In genomic region chr1:179236217-179236840, GRCm38 (mm10) we compare ENCODE assay signal across 20 mouse cellular contexts.
DNase-seq lines count a peak whose midpoint lies in the region; ATAC-seq and TF ChIP-seq lines count a peak whose summit lies in the region.
"Had no signal": no experiment of that assay in that cellular context is flagged by ENCODE, and none has a peak within 500 bp of the region (broad histone marks: within the 10 kb centered on the region; RNA-seq: fewer than 3 reads in every experiment).

No protein-coding gene starts in this region.

- TF ChIP-seq CTCF in forebrain, postnatal 0 days (IDR thresholded peaks at IDR 0.05; ENCODE audit: low read depth), result no peak

- H3K9me3 ChIP-seq in kidney, embryonic 15.5 days (replicated peaks), result no peaks in the 10 kb centered on the region
- no peaks in the 10 kb centered on the region for H3K9me3 ChIP-seq in intestine, embryonic 16.5 days (ENCODE audit: control insufficient read depth, low read length)
- H3K9me3 ChIP-seq in liver, embryonic 13.5 days (replicated peaks), result no peaks in the 10 kb centered on the region
- no peaks in the 10 kb centered on the region for H3K9me3 ChIP-seq in stomach, embryonic 15.5 days
- H3K9me3 ChIP-seq in forebrain, postnatal 0 days (ENCODE audit: low read length), result no peaks in the 10 kb centered on the region
- H3K9me3 ChIP-seq: forebrain, embryonic 10.5 days; heart, embryonic 15.5 days; hindbrain, embryonic 15.5 days; midbrain, embryonic 10.5 days had no signal

- H3K36me3 ChIP-seq in kidney, embryonic 15.5 days, result no peaks in the 10 kb centered on the region
- H3K36me3 ChIP-seq in intestine, embryonic 16.5 days (ENCODE audit: control insufficient read depth, insufficient read depth, low read length), result no peaks in the 10 kb centered on the region
- H3K36me3 ChIP-seq in liver, embryonic 13.5 days, result no peaks in the 10 kb centered on the region
- H3K36me3 ChIP-seq in stomach, embryonic 15.5 days, result no peaks in the 10 kb centered on the region
- no peaks in the 10 kb centered on the region for H3K36me3 ChIP-seq in forebrain, postnatal 0 days (ENCODE audit: insufficient read depth)
- H3K36me3 ChIP-seq: forebrain, embryonic 10.5 days; heart, embryonic 15.5 days; hindbrain, embryonic 15.5 days; midbrain, embryonic 10.5 days had no signal

- H3K9ac ChIP-seq in kidney, embryonic 15.5 days, result no peak overlapping the region
- H3K9ac ChIP-seq in intestine, embryonic 16.5 days (ENCODE audit: low read depth, low read length), result no peak overlapping the region
- no peak overlapping the region for H3K9ac ChIP-seq in liver, embryonic 13.5 days
- no peak overlapping the region for H3K9ac ChIP-seq in stomach, embryonic 15.5 days
- no peak overlapping the region for H3K9ac ChIP-seq in forebrain, postnatal 0 days
- H3K9ac ChIP-seq: heart, embryonic 15.5 days; hindbrain, embryonic 15.5 days had no signal

- peaks cover 33% of the 10 kb centered on the region for H3K4me1 ChIP-seq in kidney, embryonic 15.5 days
- no peaks in the 10 kb centered on the region for H3K4me1 ChIP-seq in intestine, embryonic 16.5 days (ENCODE audit: control insufficient read depth, insufficient read depth, low read length)
- H3K4me1 ChIP-seq in liver, embryonic 13.5 days (replicated peaks), result no peaks in the 10 kb centered on the region
- no peaks in the 10 kb centered on the region for H3K4me1 ChIP-seq in stomach, embryonic 15.5 days
- no peaks in the 10 kb centered on the region for H3K4me1 ChIP-seq in forebrain, postnatal 0 days (ENCODE audit: insufficient read depth)

- H3K4me2 ChIP-seq in kidney, embryonic 15.5 days, result no peak overlapping the region
- no peak overlapping the region for H3K4me2 ChIP-seq in intestine, embryonic 16.5 days (ENCODE audit: low read depth, low read length)
- H3K4me2 ChIP-seq in liver, embryonic 13.5 days, result no peak overlapping the region
- H3K4me2 ChIP-seq in stomach, embryonic 15.5 days, result no peak overlapping the region
- no peak overlapping the region for H3K4me2 ChIP-seq in forebrain, postnatal 0 days (ENCODE audit: low read depth)
- H3K4me2 ChIP-seq: heart, embryonic 15.5 days; hindbrain, embryonic 15.5 days had no signal

- no peak overlapping the region for H3K4me3 ChIP-seq in kidney, embryonic 15.5 days (replicated peaks)
- H3K4me3 ChIP-seq in intestine, embryonic 16.5 days (ENCODE audit: low read length), result no peak overlapping the region
- H3K4me3 ChIP-seq in liver, embryonic 13.5 days (replicated peaks), result no peak overlapping the region
- no peak overlapping the region for H3K4me3 ChIP-seq in stomach, embryonic 15.5 days (replicated peaks)
- no peak overlapping the region for H3K4me3 ChIP-seq in forebrain, postnatal 0 days (ENCODE audit: low read depth, low read length)
- H3K4me3 ChIP-seq: forebrain, embryonic 10.5 days; heart, embryonic 15.5 days; hindbrain, embryonic 15.5 days; midbrain, embryonic 10.5 days had no signal

- DNase-seq in kidney, postnatal 14 days, result no peak
- DNase-seq in liver, embryonic 13.5 days, result no peak
- no peak for DNase-seq in cerebellum, postnatal 25 days
- no peak for DNase-seq in forebrain, postnatal 0 days
- DNase-seq: adrenal gland, postnatal 14 days; cerebellum, adult 11 months; cerebellum, adult 9-11 months; gastrocnemius, postnatal 36 days; heart, postnatal 36 days; kidney, postnatal 36 days; thymus, postnatal 25 days had no signal

- H3K27ac ChIP-seq in kidney, embryonic 15.5 days, result peak overlapping the region; percentile 56
- no peak overlapping the region for H3K27ac ChIP-seq in intestine, embryonic 16.5 days (ENCODE audit: low read length)
- no peak overlapping the region for H3K27ac ChIP-seq in liver, embryonic 13.5 days
- no peak overlapping the region for H3K27ac ChIP-seq in stomach, embryonic 15.5 days
- no peak overlapping the region for H3K27ac ChIP-seq in forebrain, postnatal 0 days (ENCODE audit: low read depth, low read length)
- H3K27ac ChIP-seq: forebrain, embryonic 10.5 days; heart, embryonic 15.5 days; hindbrain, embryonic 15.5 days; midbrain, embryonic 10.5 days had no signal

- ATAC-seq in kidney, embryonic 15.5 days (replicated peaks; ENCODE audit: low FRiP score), result peak; percentile 86
- peak; percentile 70; the same call in 1 of the 2 replicates for ATAC-seq in intestine, embryonic 16.5 days
- ATAC-seq in liver, embryonic 13.5 days (ENCODE audit: low read depth), result peak; percentile 81
- peak; percentile 54; the same call in 1 of the 2 replicates for ATAC-seq in stomach, embryonic 15.5 days (ENCODE audit: insufficient read depth, low FRiP score, low read depth)
- no peak for ATAC-seq in monocyte, adult 5-6 weeks (replicated peaks; ENCODE audit: insufficient number of reproducible peaks, low FRiP score, low TSS enrichment, poor library complexity, severe bottlenecking)
- no peak for ATAC-seq in forebrain, postnatal 0 days
- ATAC-seq: CD4-positive, CD25-positive, alpha-beta regulatory T cell, adult 4 months had no signal

- H3K27me3 ChIP-seq in kidney, embryonic 15.5 days, result no peaks in the 10 kb centered on the region
- H3K27me3 ChIP-seq in intestine, embryonic 16.5 days (replicated peaks; ENCODE audit: control insufficient read depth, insufficient read depth, low read length), result no peaks in the 10 kb centered on the region
- H3K27me3 ChIP-seq in liver, embryonic 13.5 days, result no peaks in the 10 kb centered on the region
- no peaks in the 10 kb centered on the region for H3K27me3 ChIP-seq in stomach, embryonic 15.5 days (replicated peaks)
- no peaks in the 10 kb centered on the region for H3K27me3 ChIP-seq in forebrain, postnatal 0 days (ENCODE audit: insufficient read depth, low read length)
- H3K27me3 ChIP-seq: heart, embryonic 15.5 days; hindbrain, embryonic 15.5 days had no signal

- 30% methylated on average over 8 of the region's 8 CpGs for WGBS in kidney, embryonic 15.5 days
- WGBS in intestine, embryonic 16.5 days, result 54% methylated on average over 8 of the region's 8 CpGs
- WGBS in liver, embryonic 13.5 days (ENCODE audit: insufficient replicate concordance), result 64% methylated on average over 8 of the region's 8 CpGs
- 49% methylated on average over 8 of the region's 8 CpGs for WGBS in stomach, embryonic 15.5 days
- 91% methylated on average over 8 of the region's 8 CpGs for WGBS in forebrain, postnatal 0 days

Comparison
In these comparisons a context has a peak if more than half of its experiments do, and no peak if none do; other contexts are left out.
1. ATAC-seq: peak in kidney, embryonic 15.5 days (single experiment), intestine, embryonic 16.5 days (single experiment), liver, embryonic 13.5 days (single experiment) and stomach, embryonic 15.5 days (single experiment); none in monocyte, adult 5-6 weeks (single experiment) and forebrain, postnatal 0 days (single experiment).